8 mouse cellular contexts compared by ENCODE assay signal in the genomic region with DNA sequence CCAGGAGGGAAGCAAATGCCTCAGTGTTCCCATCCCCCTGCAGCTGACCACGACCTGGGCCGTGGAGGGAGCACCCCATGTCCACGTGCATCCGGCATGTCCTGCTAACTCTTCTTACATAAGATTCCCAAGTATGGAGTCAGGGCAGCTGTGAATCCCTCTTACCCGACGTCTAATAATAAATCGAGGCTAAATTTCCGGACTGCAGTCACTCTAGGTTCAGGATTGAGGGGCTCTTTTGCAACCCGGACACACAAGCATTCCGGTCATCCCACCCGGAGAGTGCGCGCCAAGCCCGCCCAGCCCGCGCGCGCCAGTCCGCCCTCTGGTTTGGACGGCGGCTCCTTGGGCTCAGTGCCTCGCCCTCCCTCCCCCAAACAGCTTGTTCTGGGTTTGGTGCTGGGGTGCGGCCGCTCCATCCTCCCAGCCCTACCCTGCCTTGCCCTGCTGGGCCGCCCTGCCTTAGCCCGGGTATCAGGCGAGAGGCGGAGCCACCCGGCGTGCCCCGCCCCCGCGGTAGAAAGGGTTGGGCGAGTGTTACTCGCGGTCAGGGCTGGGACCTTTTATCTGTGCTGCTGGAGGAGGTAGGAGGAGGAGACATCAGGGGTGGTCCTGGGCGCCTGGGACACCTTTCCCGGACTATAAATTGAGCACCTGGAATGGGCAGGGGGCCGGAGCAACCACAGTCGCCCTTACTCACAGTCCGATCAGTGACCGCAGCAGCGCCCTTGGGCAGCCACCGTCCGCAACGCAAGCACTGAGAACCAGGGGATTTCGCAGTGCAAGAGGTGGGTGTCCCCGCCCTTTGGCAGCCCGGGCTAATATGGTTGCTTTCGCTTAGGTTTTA. TPM values are rescaled to one million over a fixed set of nuclear protein-coding genes. Genes with fewer than 3 reads are reported as not detected.
DNase-seq lines count a peak whose midpoint lies in the region; ATAC-seq and TF ChIP-seq lines count a peak whose summit lies in the region.

No protein-coding gene starts in this region.

- no peaks in the 10 kb centered on the region for H3K4me1 ChIP-seq in hindbrain, postnatal 0 days (ENCODE audit: insufficient read depth, low read length)

- no peak for TF ChIP-seq CTCF in gastrocnemius, adult 2 months (IDR thresholded peaks at IDR 0.05)
- no peak for TF ChIP-seq CTCF in hindbrain, postnatal 0 days (IDR thresholded peaks at IDR 0.05; ENCODE audit: low read depth)

- ATAC-seq in hindbrain, postnatal 0 days = peak; percentile 94
- ATAC-seq in megakaryocyte, adult 5-6 weeks (ENCODE audit: poor library complexity, severe bottlenecking) = peak; percentile 76

- H3K36me3 ChIP-seq in hindbrain, postnatal 0 days (ENCODE audit: insufficient read depth, low read length) = no peaks in the 10 kb centered on the region

- H3K27ac ChIP-seq in gastrocnemius, adult 2 months = peak overlapping the region; percentile 90
- H3K27ac ChIP-seq in hindbrain, postnatal 0 days = peak overlapping the region; percentile 81

- H3K27me3 ChIP-seq in hindbrain, postnatal 0 days (ENCODE audit: insufficient read depth, low read length) = no peaks in the 10 kb centered on the region

- intact Hi-C loops in gastrocnemius, adult 2 months (cut with DNase I) = loop anchor here (2.0 to 10.0 kb wide), 3 partner anchors 42 to 368 kb away; no protein-coding TSS in a partner anchor

- no peaks in the 10 kb centered on the region for H3K9me3 ChIP-seq in hindbrain, postnatal 0 days (ENCODE audit: low read length)

- peak overlapping the region; percentile 75 for H3K9ac ChIP-seq in hindbrain, postnatal 0 days (replicated peaks; ENCODE audit: low read length)

- peak; percentile 87 for DNase-seq in R1 (ENCODE audit: low read depth, low spot score)
- peak; percentile 78 to 85 for DNase-seq in cerebellum, postnatal 36 days
- DNase-seq in gastrocnemius, adult 2 months = peak; percentile 92
- peak; percentile 78 for DNase-seq in hindbrain, postnatal 0 days (ENCODE audit: low spot score)
- peak; percentile 63 to 81 for DNase-seq in left cerebral cortex, adult 8-10 months (ENCODE audit: low spot score in 2 of 2)
- peak; percentile 65 to 72 for DNase-seq in right cerebral cortex, adult 2 months (ENCODE audit: low spot score in 2 of 2)
- DNase-seq in urinary bladder, postnatal 10 days (ENCODE audit: low spot score) = peak; percentile 38

- WGBS in hindbrain, postnatal 0 days = 20% methylated on average over 50 of the region's 50 CpGs

- H3K4me2 ChIP-seq in hindbrain, postnatal 0 days (ENCODE audit: low read depth, low read length) = peak overlapping the region; percentile 64

- H3K4me3 ChIP-seq in gastrocnemius, adult 2 months = peak overlapping the region; percentile 81
- peak overlapping the region; percentile 47 for H3K4me3 ChIP-seq in hindbrain, postnatal 0 days (ENCODE audit: low read length)

RNA-seq across cellular contexts. Expression of a gene that starts 2.3 kb away (rescaled TPM):
- 10 to 100 TPM; 23.9 to 26.1 TPM for total RNA-seq in gastrocnemius, adult 2 months (2021)
- 92.9 and 115 TPM in 2 replicates for total RNA-seq in hindbrain, postnatal 0 days (2014; rRNA removed)
- polyA plus RNA-seq in hindbrain, postnatal 0 days (2015; fragmentation: Nextera tagmentation; extraction: Ambion mirVana) = 107 and 113 TPM in 2 replicates
- total RNA-seq in left cerebral cortex, adult 8-10 months (2022) = 100 to 1,000 TPM; 105 to 129 (median 115) TPM
- 31.2 and 31.9 TPM in 2 replicates for total RNA-seq in megakaryocyte, adult 5-6 weeks (2015)
- total RNA-seq in megakaryocyte, adult 5-6 weeks (2017) = 97.0 and 110 TPM in 2 replicates

Comparison
In these comparisons a context has a peak if more than half of its experiments do, and no peak if none do; other contexts are left out.
1. Peak in every context shown above with its lines: DNase-seq, ATAC-seq, H3K4me3 ChIP-seq and H3K27ac ChIP-seq.
2. DNase-seq: peak in every context shown above with its lines; median percentile 92 in gastrocnemius, adult 2 months; 87 in R1; 82 in cerebellum, postnatal 36 days; 78 in hindbrain, postnatal 0 days; 72 in left cerebral cortex, adult 8-10 months; 68 in right cerebral cortex, adult 2 months; 38 in urinary bladder, postnatal 10 days.